Mouse (Mus musculus): ENCODE measurements around the gene Pde4c.

GRCm38 (mm10) chr8:70745691-70746220 lies 22.2 kb downstream of the Pde4c start:
- TF ChIP-seq POLR2A (IDR thresholded peaks at IDR 0.05; ENCODE audit: insufficient read depth, low read length) (no peak), EP300 (IDR thresholded peaks at IDR 0.05; ENCODE audit: insufficient read depth, low read depth, low read length) (no peak), CTCF (IDR thresholded peaks at IDR 0.05; ENCODE audit: low read depth, low read length) (no peak)

Measured in ES-Bruce4 (cell line).